Mouse (Mus musculus) forebrain, postnatal 0 days (tissue): Measurements from ENCODE around the gene Slc4a4. TPM values are rescaled to one million over a fixed set of nuclear protein-coding genes. Genes with fewer than 3 reads are reported as not detected.

ENCODE experiments used
- ATAC-seq: fragments of 200-750 bp; cut with Nextera tagmentation; 2 replicates; pipeline ENCODE4 v1.8.0; 2017; ENCODE audit warnings: mild to moderate bottlenecking, moderate library complexity
- DNase-seq: peaks from one replicate; pipeline ENCODE4 v3.0.0-alpha.2; 2015
- H3K27ac ChIP-seq: fragments of 300-500 bp; sonication (generic); 2 replicates; pipeline ENCODE4 v1.5.1; 2014; ENCODE audit warnings: low read depth, mild to moderate bottlenecking, antibody characterized with exemption, low read length, moderate library complexity, mixed read lengths
- H3K27me3 ChIP-seq: fragments of 300-500 bp; sonication (generic); 2 replicates; pipeline ENCODE4 v1.6.1; 2014; ENCODE audit warnings: mild to moderate bottlenecking, low read length, mixed read lengths; ENCODE audit not compliant: insufficient read depth
- H3K36me3 ChIP-seq: fragments of 300-500 bp; sonication (generic); 2 replicates; pipeline ENCODE4 v1.6.1; 2014; ENCODE audit warnings: mild to moderate bottlenecking, moderate library complexity; ENCODE audit not compliant: insufficient read depth
- H3K4me1 ChIP-seq: fragments of 300-500 bp; sonication (generic); 2 replicates; pipeline ENCODE4 v1.6.1; 2014; ENCODE audit warnings: antibody characterized with exemption; ENCODE audit not compliant: insufficient read depth
- H3K4me2 ChIP-seq: fragments of 300-500 bp; sonication (generic); 2 replicates; pipeline ENCODE4 v1.6.1; 2014; ENCODE audit warnings: low read depth, mild to moderate bottlenecking, moderate library complexity
- H3K4me3 ChIP-seq: fragments of 300-500 bp; sonication (generic); 2 replicates; pipeline ENCODE4 v1.5.1; 2014; ENCODE audit warnings: low read depth, low read length, mixed read lengths
- H3K9ac ChIP-seq: fragments of 300-500 bp; sonication (generic); 2 replicates; pipeline ENCODE4 v1.6.1; 2014; ENCODE audit warnings: mild to moderate bottlenecking
- H3K9me3 ChIP-seq: fragments of 300-500 bp; sonication (generic); 2 replicates; pipeline ENCODE4 v1.6.1; 2016; ENCODE audit warnings: low read length
- CTCF ChIP-seq: sonication (generic); IDR thresholded peaks from 2 replicates; pipeline ENCODE4 v1.5.1; 2016; ENCODE audit warnings: antibody characterized with exemption, control low read depth, low read depth
- WGBS: fragments of 180-500 bp; shearing (Covaris S2); extraction: QIAGEN DNeasy Blood & Tissue Kit; methylation state at CpG from one replicate; pipeline ENCODE4 v1.1.7; 2014; 5-methylcytosine and 5-hydroxymethylcytosine counted together
- polyA plus RNA-seq: library from polyadenylated mRNA; unstranded; fragments of >200 nt; fragmentation: Nextera tagmentation; extraction: Ambion mirVana; gene quantifications from 2 replicates; pipeline ENCODE4 v1.2.1, GENCODE M21; 2015
- total RNA-seq: library from RNA; depleted of rRNA; stranded (reverse); fragments of >200 nt; gene quantifications from 2 replicates; pipeline ENCODE4 v1.2.3, GENCODE M21; 2014

Gene Slc4a4
- total and polyA plus RNA-seq, 2 experiments from 2014 or later: 11.8 to 34.7 TPM

- TF ChIP-seq CTCF: peak; percentile 77
- H3K27ac ChIP-seq: no peak overlapping the region
- no peak overlapping the region for H3K4me2 ChIP-seq
- H3K27me3 ChIP-seq: no peaks in the 10 kb centered on the region; the same call in 1 of the 2 replicates
- DNase-seq (peak; percentile 75), ATAC-seq (0 out of 2 replicates have a peak, but pooled peaks have one; percentile 30)
- no peaks in the 10 kb centered on the region for H3K9me3 ChIP-seq
- WGBS: 12% methylated on average over 3 of the region's 3 CpGs
- no peak overlapping the region for H3K4me3 ChIP-seq
- no peak overlapping the region for H3K9ac ChIP-seq
- H3K36me3 ChIP-seq: no peaks in the 10 kb centered on the region
- no peaks in the 10 kb centered on the region for H3K4me1 ChIP-seq
These were observed 2.5 kb upstream of the Slc4a4 start for GRCm38 (mm10) chr5:88884101-88884500.

- DNase-seq: no peak
- Histone ChIP-seq H3K4me3 (no peak overlapping the region), H3K9ac (no peak overlapping the region), H3K9me3 (no peaks in the 10 kb centered on the region), H3K27me3 (no peaks in the 10 kb centered on the region; the same call in 1 of the 2 replicates), H3K4me2 (no peak overlapping the region), H3K4me1 (no peaks in the 10 kb centered on the region), H3K27ac (no peak overlapping the region), H3K36me3 (no peaks in the 10 kb centered on the region)
- 53% methylated on average over 3 of the region's 3 CpGs for WGBS
- TF ChIP-seq CTCF: no peak
- ATAC-seq: no peak
These were observed 1.1 kb upstream of the Slc4a4 start for GRCm38 (mm10) chr5:88885503-88885902.

DNA sequence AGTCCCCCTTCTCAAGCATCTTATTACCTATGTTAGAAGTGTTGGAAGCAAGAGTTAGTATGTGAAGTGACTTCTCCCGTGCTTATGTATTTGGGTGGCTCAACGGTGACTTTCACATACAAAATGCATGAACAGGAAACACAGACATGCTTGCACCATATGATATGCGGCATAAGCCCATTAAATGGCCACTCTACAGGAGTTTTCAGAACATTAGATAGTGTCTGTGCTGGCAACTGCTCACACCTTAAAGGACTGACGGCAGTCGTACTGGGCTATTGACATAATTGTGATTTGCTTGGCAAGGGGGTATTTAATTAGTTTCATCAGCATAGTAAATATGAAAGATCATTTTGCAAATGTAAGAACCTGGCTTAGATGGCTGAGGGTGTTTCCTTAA lies 674 bp upstream of the Slc4a4 start:
- Histone ChIP-seq H3K4me2 (peak overlapping the region; percentile 92), H3K4me3 (peak overlapping the region; percentile 85; the same call in 1 of the 2 replicates), H3K9ac (no peak overlapping the region), H3K4me1 (no peaks in the 10 kb centered on the region), H3K9me3 (no peaks in the 10 kb centered on the region), H3K27ac (no peak overlapping the region), H3K27me3 (no peaks in the 10 kb centered on the region; the same call in 1 of the 2 replicates), H3K36me3 (no peaks in the 10 kb centered on the region)
- WGBS: 45% methylated on average over 5 of the region's 5 CpGs
- ATAC-seq (no peak), DNase-seq (no peak)
- TF ChIP-seq CTCF: no peak

DNA sequence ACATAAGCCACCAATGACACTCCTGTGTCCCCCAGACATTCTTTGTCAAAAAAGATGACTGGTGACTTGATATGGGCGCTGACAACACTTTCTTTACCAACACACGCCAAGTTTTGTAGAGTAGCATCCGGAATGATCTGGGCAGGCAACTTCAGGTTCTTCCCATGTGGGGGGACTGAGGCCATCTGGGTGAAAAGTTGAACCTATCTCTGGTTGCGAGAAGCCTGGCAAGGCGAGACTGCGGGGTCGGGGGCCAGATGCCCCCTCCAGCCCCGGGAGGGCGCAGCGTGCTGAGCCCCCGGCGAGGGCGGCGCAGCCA lies 310 bp upstream of the Slc4a4 start:
- peak overlapping the region; percentile 85 for H3K4me3 ChIP-seq
- no peaks in the 10 kb centered on the region for H3K4me1 ChIP-seq
- no peak for TF ChIP-seq CTCF
- ATAC-seq (no peak), DNase-seq (no peak)
- WGBS: 1% methylated on average over 14 of the region's 14 CpGs
- H3K9me3 ChIP-seq: no peaks in the 10 kb centered on the region
- H3K4me2 ChIP-seq: peak overlapping the region; percentile 92
- H3K27me3 ChIP-seq: no peaks in the 10 kb centered on the region; the same call in 1 of the 2 replicates
- no peaks in the 10 kb centered on the region for H3K36me3 ChIP-seq
- no peak overlapping the region for H3K27ac ChIP-seq
- peak overlapping the region; percentile 56 for H3K9ac ChIP-seq

- peak overlapping the region; percentile 92 for H3K4me2 ChIP-seq
- H3K27me3 ChIP-seq: no peaks in the 10 kb centered on the region; the same call in 1 of the 2 replicates
- ATAC-seq: peak; percentile 11; the same call in 1 of the 2 replicates
- H3K27ac ChIP-seq: no peak overlapping the region
- peak overlapping the region; percentile 56 for H3K9ac ChIP-seq
- H3K4me1 ChIP-seq: no peaks in the 10 kb centered on the region
- peak; percentile 23 for DNase-seq
- H3K36me3 ChIP-seq: no peaks in the 10 kb centered on the region
- TF ChIP-seq CTCF: no peak
- peak overlapping the region; percentile 85 for H3K4me3 ChIP-seq
- no peaks in the 10 kb centered on the region for H3K9me3 ChIP-seq
- under 1% methylated on average over 29 of the region's 29 CpGs for WGBS
These were observed 1.2 kb downstream of the Slc4a4 start for GRCm38 (mm10) chr5:88887556-88888412.

- no peak for ATAC-seq
- Histone ChIP-seq H3K4me1 (no peaks in the 10 kb centered on the region), H3K9ac (no peak overlapping the region), H3K9me3 (no peaks in the 10 kb centered on the region), H3K27ac (no peak overlapping the region), H3K4me2 (peak overlapping the region; percentile 92), H3K36me3 (no peaks in the 10 kb centered on the region), H3K4me3 (peak overlapping the region; percentile 85), H3K27me3 (no peaks in the 10 kb centered on the region)
- no peak for TF ChIP-seq CTCF
- 27% methylated on average over 8 of the region's 8 CpGs for WGBS
- no peak for DNase-seq
These were observed 1.7 kb downstream of the Slc4a4 start for GRCm38 (mm10) chr5:88888413-88888700.

DNA sequence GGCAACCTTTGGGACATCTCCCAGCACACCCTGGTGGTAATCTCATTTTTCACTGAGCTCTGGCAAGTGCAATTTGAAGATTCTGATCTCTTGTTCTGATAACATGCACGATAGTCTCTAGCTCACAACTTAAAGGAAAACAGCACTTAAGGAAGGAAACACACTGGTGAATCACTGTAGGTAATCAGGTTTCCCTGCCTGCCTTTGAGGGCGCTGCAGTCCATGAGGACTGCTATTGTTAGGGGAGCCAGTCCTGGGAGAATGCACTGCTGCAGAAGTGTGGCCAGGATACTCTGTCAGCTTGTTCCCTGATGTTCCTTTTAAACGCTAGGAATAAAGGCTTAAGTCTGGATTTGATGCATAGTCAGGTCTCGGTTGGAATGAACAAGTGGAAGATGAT lies 2.7 kb downstream of the Slc4a4 start:
- Histone ChIP-seq H3K27ac (no peak overlapping the region), H3K4me2 (peak overlapping the region; percentile 92), H3K9me3 (no peaks in the 10 kb centered on the region), H3K27me3 (no peaks in the 10 kb centered on the region), H3K4me1 (no peaks in the 10 kb centered on the region), H3K36me3 (no peaks in the 10 kb centered on the region), H3K9ac (no peak overlapping the region), H3K4me3 (no peak overlapping the region)
- ATAC-seq: no peak
- TF ChIP-seq CTCF: peak; percentile 51; the same call in 1 of the 2 replicates
- peak; percentile 16 for DNase-seq
- 25% methylated on average over 4 of the region's 4 CpGs for WGBS
